Mouse (Mus musculus) regulatory T cell (primary cell): Measurements from ENCODE around the gene Cpz.

Experiments used
- in situ Hi-C: fragments of 300-600 bp; cut with MboI, MseI; formaldehyde crosslinking; loops from one replicate; pipeline ENCODE4 v1.15.1; 2025; ENCODE audit warnings: high pct_unique_total_duplicates

The Cpz gene

DNA sequence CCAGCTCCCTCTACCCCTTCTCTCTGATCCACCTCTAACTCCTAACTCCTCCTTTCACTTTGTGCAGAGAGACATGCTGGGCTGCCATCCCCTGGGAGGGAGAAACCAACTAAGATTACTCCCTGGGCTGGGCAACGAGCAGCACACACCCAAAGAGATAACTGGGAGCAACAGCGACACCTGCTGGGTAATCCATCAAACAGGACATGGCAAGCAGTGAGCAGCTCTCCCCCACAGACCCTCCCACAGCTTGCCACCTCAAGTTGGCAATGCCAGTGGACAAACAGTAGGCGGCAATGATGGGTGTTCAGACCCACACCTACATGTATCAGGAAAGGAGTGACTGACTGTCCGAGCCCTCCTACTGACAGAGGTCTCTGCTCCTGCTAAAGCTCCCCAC, 4.9 kb upstream of the Cpz start:
- in situ Hi-C loops: no loop called here

DNA sequence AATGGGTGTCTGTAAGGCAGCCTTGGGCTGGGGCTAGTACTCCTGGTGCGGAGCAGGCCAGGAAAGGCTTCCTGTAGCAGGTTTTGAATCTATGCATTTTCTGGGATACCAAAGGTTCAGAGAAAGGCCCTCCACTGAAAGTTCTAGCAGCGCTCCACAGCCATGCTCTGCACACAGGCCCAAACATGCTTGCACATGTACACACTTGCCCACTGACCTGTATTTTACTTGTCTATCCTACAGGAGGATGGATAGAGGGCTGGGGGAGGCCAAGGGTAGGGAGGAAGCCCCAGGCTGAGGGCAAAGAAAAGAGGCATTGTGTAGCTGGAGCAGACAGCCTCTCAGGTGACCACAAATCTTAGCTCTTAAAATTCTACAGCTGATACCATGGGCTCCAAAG, 1.1 kb downstream of the Cpz start:
- in situ Hi-C loops: no loop called here

DNA sequence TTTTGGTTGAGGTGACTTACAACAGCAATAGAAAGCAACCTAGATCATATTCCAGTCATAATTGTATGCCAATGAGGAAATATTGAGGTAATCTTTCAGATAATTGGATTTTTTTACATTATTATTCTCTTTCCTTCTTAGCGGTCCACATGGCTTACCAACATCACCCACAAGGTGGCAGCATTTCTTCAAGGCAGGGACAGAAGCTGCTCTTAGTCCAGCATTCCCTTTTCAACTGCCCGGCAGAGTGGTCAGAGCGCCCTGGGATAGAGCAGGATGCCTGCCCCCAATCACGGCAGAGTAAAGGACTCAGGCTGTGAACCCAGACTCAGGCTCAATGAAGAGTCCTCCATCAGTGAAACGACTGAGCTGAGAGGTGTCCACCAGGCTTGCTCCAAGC, 1.8 kb downstream of the Cpz start:
- in situ Hi-C loops: no loop called here

DNA sequence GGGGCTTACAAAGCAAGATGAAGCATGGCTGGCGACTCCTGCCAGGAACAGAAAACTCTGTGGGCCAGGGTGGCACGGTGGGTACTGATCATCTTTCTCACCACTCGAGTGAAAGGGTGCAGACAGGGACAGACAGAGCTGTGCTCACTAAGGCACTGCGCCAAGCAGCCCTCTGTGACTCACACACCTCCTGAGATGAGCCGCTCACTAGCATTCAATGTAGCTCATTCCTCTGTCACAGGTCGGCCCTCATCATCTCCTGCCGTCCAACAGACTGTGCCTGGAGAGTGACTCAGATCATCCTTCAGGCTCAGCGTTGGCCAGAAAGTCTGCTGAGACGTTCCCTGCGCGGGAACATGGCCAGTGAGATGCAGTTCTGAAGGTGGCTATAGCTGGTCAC, 8.7 kb downstream of the Cpz start:
- in situ Hi-C loops: no loop called here

DNA sequence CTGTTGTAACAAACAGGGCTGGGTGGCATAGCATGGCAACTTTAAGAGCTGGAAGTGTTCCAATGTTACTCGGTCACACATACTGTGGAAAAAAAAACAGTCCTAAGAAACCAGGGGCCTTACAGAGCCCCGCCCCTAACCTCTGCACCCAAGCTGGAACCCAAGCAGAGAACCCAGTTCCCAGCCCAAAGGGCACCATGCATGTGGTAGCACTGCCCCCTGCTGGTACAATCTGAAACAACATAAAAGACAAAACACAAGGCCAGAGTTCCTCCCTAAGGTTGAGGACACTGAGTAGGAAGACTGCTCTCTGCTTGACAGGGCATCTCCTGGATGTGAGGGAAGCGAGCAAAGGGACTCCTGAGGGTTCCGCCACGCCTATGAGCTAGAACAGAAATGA, 14.9 kb downstream of the Cpz start:
- in situ Hi-C loops: loop anchor here (5.0 kb wide), 1 partner anchor 148 kb away; no protein-coding TSS in a partner anchor

DNA sequence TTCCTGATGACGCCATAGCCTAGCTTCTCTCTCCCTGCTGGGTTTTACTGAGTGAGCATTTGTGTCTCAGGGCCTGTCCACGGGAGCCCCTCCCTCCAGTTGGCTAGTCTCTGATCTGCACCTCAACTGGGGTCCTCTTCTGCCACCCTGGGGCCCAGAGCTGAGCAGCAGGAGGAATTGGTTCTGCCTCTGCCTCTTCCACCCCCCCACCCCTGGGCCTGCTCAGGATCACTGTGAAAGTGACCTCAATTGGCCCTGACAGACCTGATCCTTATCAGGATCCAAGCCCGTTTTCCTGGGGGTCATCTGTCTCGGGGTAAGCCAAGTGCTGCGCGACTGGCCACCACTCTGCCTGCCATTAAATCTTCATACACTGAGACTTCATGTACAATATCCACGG, 20.5 kb downstream of the Cpz start:
- in situ Hi-C loops: no loop called here

DNA sequence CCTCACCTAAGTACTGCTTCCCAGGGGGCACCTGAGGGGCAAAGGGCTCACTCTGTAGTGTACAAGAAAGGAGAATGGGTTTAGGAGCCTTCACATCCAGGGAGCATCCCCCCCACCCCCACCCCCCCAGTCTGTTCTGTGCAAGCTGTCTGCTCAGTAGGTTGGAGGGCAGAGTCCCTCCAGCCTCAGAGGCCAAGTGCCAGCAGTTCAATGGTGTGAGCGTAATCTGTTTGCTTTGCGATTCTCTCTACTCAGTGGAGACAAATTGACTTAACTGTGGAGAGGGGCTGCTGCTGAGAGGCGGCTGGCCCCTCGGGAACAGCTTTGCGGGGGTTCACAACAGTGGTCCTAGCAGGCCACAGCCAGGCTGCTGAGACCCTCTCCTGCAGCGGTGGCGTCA, 28.2 kb downstream of the Cpz start:
- in situ Hi-C loops: loop anchor here (25.0 kb wide), 1 partner anchor 1915 kb away; no protein-coding TSS in a partner anchor

DNA sequence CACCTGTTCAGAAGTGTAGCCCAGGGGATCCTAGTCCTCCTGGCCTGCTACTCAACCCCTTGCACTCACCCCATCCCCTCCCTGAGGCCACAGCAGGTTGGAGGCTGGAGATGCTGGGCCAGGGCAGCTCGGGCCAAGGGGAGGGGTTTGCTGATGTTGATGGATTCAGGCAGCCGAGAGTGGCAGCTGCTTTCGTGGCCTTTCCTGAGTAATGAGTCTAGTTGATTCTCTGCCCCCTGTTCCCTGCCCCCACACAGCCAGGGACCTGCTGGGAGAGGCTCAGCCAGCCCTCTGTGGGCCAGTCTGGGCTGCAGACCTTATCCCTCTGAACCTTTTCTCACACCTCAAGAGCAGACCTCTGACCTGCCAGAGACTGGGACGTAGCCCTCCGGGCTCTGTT, 29.5 kb downstream of the Cpz start:
- in situ Hi-C loops: loop anchor here (25.0 kb wide), 1 partner anchor 1916 kb away; no protein-coding TSS in a partner anchor

DNA sequence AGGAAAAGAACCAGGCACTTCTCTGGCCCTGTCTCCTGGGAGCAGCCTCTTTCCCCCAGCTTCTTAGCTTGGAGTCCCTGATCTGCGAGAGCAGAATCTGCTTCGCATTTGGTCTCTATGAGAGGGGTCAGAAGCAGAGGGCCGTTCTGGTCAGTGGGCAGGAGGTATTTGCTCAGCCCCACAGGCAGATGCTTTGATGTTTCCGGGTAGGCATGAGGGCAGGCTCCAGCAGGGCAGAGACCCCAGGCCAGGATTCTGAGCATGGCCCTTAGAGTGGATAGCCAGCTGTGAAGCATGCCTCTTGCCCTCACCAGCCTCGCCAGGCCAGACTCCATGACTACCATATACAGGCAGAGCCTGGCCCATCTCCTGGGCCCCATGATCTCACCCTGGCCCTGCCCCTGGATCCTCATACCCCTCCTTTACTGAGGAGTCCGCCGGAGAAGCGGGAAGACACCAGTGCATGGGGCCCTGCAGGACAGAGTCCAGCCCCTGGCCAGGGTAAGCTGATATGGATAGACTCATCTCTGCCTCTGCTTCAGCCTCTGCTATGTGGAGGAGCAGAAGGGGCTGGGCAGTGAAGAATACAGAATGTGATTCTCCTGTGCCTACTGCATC, 30.6 kb downstream of the Cpz start:
- in situ Hi-C loops: loop anchor here (25.0 kb wide), 1 partner anchor 1917 kb away; no protein-coding TSS in a partner anchor

DNA sequence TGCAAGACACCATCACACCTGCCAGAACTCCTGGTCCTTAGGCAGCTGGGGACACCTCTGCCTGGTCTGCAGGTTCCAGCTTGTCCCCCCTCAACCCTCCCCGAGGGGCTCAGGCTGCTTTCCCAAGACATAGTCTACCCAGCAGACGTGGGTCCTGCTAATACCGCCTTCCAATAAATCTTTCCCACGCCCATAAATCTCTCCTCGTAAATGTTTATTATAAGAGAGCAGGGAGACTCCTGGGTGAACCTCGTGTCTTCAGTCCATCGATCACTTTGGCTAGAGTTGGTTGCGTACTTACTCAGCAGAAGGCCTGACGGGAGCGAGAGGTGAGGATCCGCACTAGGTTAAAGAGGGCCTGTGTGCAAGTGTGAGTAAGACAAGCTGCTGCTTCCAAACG, 31.7 kb downstream of the Cpz start:
- in situ Hi-C loops: loop anchor here (25.0 kb wide), 1 partner anchor 1919 kb away; no protein-coding TSS in a partner anchor

DNA sequence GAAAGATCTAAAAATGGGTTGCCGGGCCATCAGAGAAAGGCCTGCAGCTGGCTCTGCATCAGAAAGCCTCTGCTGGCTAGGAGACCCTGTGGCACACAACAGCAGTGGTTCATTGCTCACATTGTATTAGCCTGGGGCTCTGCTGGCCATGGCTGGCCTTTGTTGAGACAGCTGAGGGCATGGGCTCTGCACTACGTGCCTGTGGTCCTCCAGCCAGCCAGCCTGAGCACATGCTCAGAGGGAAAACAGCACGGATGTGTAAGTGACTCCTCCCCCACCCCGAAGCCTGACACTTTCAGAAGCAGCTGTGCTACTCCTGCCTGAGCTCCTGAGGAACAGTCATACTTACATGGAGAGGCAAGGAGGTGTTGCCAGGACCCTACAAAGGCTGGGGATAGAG, 46.0 kb downstream of the Cpz start:
- in situ Hi-C loops: loop anchor here (25.0 kb wide), 1 partner anchor 1933 kb away; no protein-coding TSS in a partner anchor

DNA sequence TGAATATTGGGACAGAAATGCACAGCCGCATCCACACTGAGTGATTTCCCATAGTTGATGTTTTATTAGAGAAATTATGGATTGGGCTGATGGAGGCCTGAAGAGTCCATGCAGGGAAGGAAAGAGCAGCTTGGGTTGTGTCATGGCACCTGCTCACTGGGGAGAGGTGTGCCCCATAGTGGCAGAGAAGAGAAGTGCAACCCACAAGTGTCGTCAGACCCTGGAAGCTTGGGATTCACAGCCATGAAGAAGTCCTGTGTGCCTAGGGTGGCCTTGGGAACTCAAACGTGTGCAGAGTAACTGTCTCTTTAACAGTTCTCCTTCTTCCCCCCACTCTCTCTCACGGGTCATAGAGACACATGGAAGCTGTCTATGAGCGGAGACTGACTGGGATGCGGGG, 50.3 kb downstream of the Cpz start:
- in situ Hi-C loops: loop anchor here (25.0 kb wide), 1 partner anchor 1937 kb away; no protein-coding TSS in a partner anchor

DNA sequence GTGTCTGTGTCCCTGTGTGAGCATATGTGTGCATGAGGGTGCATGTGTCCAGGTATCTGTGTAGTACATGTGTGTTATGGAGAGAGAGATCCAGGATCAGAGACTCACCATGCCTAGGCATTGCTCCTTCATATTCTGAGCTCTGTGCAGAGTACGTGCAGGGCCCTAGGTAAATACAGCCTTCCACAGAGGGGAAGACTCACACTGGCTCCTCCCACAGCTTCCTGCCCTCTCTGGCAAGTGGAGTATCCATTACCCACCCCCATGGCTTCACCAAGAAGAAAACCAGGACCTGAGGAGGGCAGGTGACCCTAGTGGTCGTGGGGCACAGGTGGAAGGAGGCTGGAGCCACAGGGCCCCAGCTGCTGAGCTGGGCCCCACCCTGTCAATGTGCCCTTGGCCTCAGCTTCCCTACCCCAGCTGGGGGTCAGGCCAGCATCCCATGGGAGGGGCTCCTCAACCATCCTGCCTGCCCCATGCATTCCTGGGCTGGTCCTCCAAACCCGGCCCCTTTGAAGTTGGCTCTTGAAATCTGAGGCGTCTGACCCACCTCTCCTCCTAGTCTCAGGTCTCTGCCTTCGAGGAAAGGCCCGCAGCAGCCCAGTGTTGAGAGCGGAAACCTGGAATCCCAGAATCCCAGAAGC, 54.5 kb downstream of the Cpz start:
- in situ Hi-C loops: no loop called here

DNA sequence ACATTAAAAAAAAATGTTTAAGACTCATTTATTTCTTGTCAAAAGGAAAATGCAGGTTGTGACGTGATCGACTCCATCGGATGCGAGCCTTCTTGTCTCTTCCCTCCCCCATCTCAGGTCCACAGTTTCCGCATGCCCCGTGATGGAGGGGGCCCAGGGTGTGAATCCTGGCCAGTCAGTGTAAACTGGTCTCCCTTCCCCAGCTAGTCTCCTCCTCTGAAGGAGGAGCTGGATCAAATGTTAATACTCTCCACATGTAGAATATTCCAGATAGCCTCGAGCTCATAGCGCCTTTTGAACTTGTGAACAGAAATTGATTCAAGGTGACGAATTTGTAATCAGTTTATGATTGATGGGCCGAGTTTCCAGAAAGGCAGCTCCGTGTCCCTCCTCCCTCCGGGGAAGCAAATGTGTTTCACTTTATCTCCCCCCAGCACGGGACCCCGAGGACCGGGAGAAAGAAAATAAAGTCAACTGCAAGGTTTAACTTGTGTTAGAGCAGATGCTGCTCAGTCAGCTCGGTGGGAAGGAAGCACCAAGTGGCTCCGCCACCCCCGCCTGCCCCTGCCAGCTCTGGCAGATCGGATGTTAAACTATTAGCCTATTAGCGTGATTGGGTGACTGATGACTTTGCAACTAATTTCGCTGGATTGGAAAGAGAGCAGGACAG, 59.4 kb downstream of the Cpz start:
- in situ Hi-C loops: no loop called here

DNA sequence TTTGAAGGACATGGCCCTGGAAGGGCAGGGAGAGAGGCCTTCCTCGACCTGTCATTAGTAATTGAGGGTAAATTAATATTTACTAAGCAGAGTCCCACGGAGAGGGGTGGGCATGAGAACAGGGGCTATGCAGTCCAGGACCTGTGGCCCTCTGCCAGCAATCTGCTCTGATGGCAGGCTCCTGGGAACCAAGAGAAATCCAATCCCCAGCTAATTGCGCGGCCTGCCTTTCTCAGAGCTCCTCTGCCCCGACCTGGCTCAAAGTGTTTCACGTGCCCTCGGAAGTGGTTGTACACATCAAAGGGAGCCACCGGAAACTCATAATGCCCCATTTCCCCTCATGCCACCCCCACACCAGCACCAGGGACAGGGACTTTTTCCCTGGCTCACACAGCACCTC, 63.4 kb downstream of the Cpz start:
- in situ Hi-C loops: no loop called here

DNA sequence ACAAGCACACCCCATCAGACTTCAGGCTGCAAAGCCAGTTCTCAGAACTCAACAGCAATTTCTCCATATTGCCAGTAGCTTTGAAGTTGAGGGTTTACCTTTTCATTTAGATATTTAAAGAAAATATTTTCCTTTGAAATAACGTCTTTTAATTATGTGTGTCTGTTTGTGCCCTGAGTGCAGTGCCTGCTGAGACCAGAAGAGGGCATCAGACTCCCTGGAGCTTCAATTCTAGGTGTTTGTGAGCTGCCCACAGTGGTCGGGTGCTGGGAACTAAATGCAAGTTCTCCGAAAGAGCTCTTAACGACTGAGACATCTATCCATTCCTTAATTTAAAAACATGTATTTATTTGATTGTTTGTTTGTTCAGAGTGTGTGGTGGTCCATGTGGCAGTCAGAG, 65.7 kb downstream of the Cpz start:
- in situ Hi-C loops: no loop called here

DNA sequence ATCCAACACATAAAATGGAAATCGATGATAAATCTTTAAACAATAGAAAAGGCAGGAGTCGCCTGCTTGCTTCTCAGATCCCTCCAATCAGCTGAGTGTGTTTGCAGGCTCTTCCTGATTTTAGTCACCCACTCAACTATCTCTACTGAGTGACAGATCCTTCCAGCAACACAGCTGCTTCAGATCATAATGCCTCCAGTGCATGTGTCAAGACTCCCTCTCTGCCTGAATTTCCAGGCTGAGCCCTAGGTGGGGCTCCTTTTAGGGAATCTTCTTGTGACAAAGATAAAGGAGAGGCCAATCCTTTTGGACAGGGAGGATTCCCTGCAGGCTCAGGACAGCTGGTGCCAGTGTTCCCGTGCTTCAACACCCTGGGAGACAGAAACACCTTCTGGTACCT, 67.2 kb downstream of the Cpz start:
- in situ Hi-C loops: no loop called here

DNA sequence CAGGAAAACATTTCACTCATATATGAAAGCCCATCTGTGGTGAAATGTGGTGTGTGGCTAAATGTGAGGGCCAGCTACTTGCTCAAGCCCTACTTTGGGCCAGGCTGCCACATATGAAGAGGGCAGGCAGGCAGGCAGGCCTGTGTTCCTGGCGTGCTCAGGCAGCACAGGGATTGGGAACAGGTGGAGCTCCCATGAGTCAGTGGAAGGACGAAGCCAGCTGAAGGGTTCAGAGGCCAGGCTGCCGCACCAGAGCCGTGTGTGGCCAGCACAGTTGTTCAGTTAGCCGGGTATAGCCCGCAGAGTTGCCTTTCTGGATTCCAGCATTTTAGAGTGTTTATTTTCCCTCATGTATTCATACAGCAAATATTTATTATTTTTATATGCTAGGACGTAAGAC, 68.1 kb downstream of the Cpz start:
- in situ Hi-C loops: no loop called here

DNA sequence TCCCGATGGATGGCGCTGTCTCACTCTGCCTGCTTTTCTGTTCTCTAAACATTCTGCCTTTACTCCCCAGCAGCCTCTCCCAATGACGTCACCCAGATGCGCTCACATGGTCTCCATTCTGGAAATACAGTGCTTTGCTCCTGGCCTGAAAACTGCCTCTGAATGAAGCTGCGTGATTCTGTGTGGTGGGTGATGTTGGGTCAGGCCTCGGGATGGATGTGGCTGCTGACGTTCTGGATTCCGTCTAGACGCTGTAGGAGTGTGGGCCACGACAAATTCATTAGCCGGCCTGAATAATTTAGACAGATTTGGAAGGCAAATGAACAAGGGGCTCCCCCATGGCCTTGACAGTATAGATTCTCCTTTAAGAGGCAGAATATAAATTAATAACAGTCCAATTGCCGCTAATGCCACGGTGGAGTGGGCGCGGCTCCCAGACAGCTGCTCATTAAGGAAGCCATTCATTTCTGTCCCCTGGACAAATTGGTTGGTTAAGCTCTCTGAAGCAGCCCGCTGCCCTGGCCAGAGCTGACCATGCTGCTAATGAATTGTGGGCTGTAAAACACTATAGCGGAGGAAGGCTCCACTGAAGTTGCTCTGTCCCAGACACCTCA, 71.2 kb downstream of the Cpz start:
- in situ Hi-C loops: no loop called here
